Mouse (Mus musculus) megakaryocyte, embryonic 14.5 days (primary cell): Measurements from ENCODE around the gene Oas1d.

Experiments
- FLI1 ChIP-seq: IDR thresholded peaks from 2 replicates; pipeline ENCODE4 v1.6.1; 2012; ENCODE audit warnings: low read length, inconsistent platforms, mixed read lengths
- GATA1 ChIP-seq: IDR thresholded peaks from 3 replicates; pipeline ENCODE4 v1.6.1; 2012; ENCODE audit warnings: mixed read lengths, low read length, inconsistent platforms, borderline replicate concordance

DNA sequence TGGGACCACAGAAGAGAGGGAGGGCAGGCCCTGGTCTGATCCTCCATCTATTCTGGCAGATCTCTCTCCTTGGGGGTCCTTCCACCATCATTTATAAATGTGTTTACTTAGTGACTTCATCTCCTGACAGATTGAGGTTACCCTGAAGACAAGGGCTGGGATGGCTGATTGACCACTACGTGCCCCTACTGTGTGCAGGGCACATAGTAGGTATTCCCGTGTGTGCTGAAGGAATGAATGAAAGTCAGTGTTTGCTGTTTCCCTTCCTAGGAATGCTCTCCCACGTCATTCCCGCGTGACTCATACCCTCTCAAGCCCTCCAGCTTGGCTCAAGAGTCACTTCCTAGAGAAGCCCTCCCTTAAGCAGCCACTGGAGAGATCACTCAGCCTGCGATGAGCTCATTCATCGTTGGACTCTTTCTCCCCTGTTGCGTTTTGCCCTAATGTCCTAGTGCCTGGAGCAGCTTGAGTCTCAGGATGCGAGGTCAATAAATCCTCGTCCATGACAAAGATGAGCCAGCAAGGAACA is 38.0 kb downstream of the Oas1d start:
- TF ChIP-seq GATA1, result no peak
- TF ChIP-seq FLI1, result no peak
